Mouse (Mus musculus): ENCODE measurements around the gene Zfc3h1.

Zfc3h1 gene

GRCm38 (mm10) chr10:115384221-115385017 is at the start of gene Zfc3h1, which contains the start of gene Thap2:
Gene Zfc3h1, plus strand, starts transcription at chr10:115384959.
Gene Thap2, minus strand, starts transcription at chr10:115384443.
- peak; percentile 98 for DNase-seq (ENCODE audit: low spot score)

GRCm38 (mm10) chr10:115336901-115337300 is 47.9 kb upstream of the Zfc3h1 start:
- DNase-seq (ENCODE audit: low spot score) = no peak

GRCm38 (mm10) chr10:115339820-115340328 is 44.9 kb upstream of the Zfc3h1 start:
- no peak for DNase-seq (ENCODE audit: low spot score)

- no peak for DNase-seq (ENCODE audit: low spot score)
Observed at GRCm38 (mm10) chr10:115342771-115343425, 41.9 kb upstream of the Zfc3h1 start.

- no peak for DNase-seq (ENCODE audit: low spot score)
Observed at GRCm38 (mm10) chr10:115346444-115346843, 38.3 kb upstream of the Zfc3h1 start.

GRCm38 (mm10) chr10:115348131-115348530 is 36.6 kb upstream of the Zfc3h1 start:
- no peak for DNase-seq (ENCODE audit: low spot score)

- DNase-seq (ENCODE audit: low spot score) = no peak
Observed at GRCm38 (mm10) chr10:115349029-115349428, 35.7 kb upstream of the Zfc3h1 start.

- no peak for DNase-seq (ENCODE audit: low spot score)
Observed at GRCm38 (mm10) chr10:115349509-115349908, 35.2 kb upstream of the Zfc3h1 start.

- no peak for DNase-seq (ENCODE audit: low spot score)
Observed at GRCm38 (mm10) chr10:115350810-115351397, 33.9 kb upstream of the Zfc3h1 start.

- no peak for DNase-seq (ENCODE audit: low spot score)
Observed at GRCm38 (mm10) chr10:115354553-115354952, 30.2 kb upstream of the Zfc3h1 start.

GRCm38 (mm10) chr10:115355016-115355415 is 29.7 kb upstream of the Zfc3h1 start:
- DNase-seq (ENCODE audit: low spot score) = no peak

- no peak for DNase-seq (ENCODE audit: low spot score)
Observed at GRCm38 (mm10) chr10:115356106-115356505, 28.7 kb upstream of the Zfc3h1 start.

GRCm38 (mm10) chr10:115358216-115358919 is 26.4 kb upstream of the Zfc3h1 start:
- DNase-seq (ENCODE audit: low spot score) = no peak

- no peak for DNase-seq (ENCODE audit: low spot score)
Observed at GRCm38 (mm10) chr10:115359066-115359465, 25.7 kb upstream of the Zfc3h1 start.

GRCm38 (mm10) chr10:115361840-115362622 is 22.7 kb upstream of the Zfc3h1 start, which contains the start of gene Tmem19:
Gene Tmem19, minus strand, starts transcription at chr10:115362501.
- DNase-seq (ENCODE audit: low spot score) = peak; percentile 99

GRCm38 (mm10) chr10:115362623-115362964 is 22.2 kb upstream of the Zfc3h1 start:
- peak; percentile 18 for DNase-seq (ENCODE audit: low spot score)

- DNase-seq (ENCODE audit: low spot score) = no peak
Observed at GRCm38 (mm10) chr10:115363151-115363550, 21.6 kb upstream of the Zfc3h1 start.

GRCm38 (mm10) chr10:115381506-115382084 is 3.2 kb upstream of the Zfc3h1 start:
- no peak for DNase-seq (ENCODE audit: low spot score)

GRCm38 (mm10) chr10:115382846-115383643 is 1.7 kb upstream of the Zfc3h1 start:
- DNase-seq (ENCODE audit: low spot score) = no peak

GRCm38 (mm10) chr10:115383644-115384220 is 1.0 kb upstream of the Zfc3h1 start:
- DNase-seq (ENCODE audit: low spot score) = peak; percentile 16

All from embryo, embryonic 10 days (tissue).